Mouse (Mus musculus): ENCODE data around the gene Efcc1.

DNA sequence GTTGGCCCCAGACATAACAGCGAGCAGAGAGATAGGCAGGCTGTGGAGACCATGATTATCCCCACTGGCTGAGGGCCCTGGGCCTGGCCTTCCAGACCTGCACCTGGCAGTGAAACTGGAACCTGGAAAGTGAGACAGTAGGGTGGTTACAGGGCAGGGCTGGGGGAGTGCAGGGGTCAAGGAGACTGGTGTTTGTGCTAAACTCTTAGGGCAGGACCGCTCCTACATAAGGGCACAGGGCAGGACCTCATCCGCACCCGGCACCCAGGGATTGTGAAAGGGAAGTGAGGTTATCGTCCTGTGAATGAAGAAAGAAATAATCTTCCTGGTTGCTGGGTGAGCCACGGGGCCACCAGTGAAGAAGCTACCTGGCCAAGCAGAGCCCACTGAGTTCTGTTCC lies 59.1 kb downstream of the Efcc1 start:
- TF ChIP-seq CTCF (conservative IDR thresholded peaks at IDR 0.05; ENCODE audit: insufficient read depth, insufficient read length, low read depth, low read length) (no peak), POLR2A (IDR thresholded peaks at IDR 0.05; ENCODE audit: low read depth, low read length) (no peak)

Data from kidney, adult 2 months (tissue).